Mouse (Mus musculus) CH12.LX (cell line): ENCODE results near the gene Stmnd1.

Source experiments
- CTCF ChIP-seq, 2 experiments: IDR thresholded peaks in 1 of 2; conservative IDR thresholded peaks in 1 of 2; 2 replicates each; pipeline ENCODE4 v1.5.1; 2011 to 2012; ENCODE audit warnings: low read depth in 2 of 2, low read length in 2 of 2, improper control_type of control experiment in 1 of 2, inconsistent platforms in 1 of 2, mild to moderate bottlenecking in 1 of 2, moderate library complexity in 1 of 2
- ELF1 ChIP-seq: IDR thresholded peaks from 2 replicates; pipeline ENCODE4 v1.6.1; 2014; ENCODE audit warnings: low read depth, mild to moderate bottlenecking, inconsistent platforms, low read length, improper control_type of control experiment
- ETS1 ChIP-seq: conservative IDR thresholded peaks from 2 replicates; pipeline ENCODE4 v1.6.1; 2012; ENCODE audit warnings: low read depth, mild to moderate bottlenecking, inconsistent platforms, low read length, improper control_type of control experiment, moderate library complexity
- JUND ChIP-seq: conservative IDR thresholded peaks from 2 replicates; pipeline ENCODE4 v1.6.1; 2011; ENCODE audit warnings: low read depth, low read length, improper control_type of control experiment
- MAX ChIP-seq: IDR thresholded peaks from 2 replicates; pipeline ENCODE4 v1.6.1; 2011; ENCODE audit warnings: low read length, improper control_type of control experiment
- MEF2A ChIP-seq: IDR thresholded peaks from 2 replicates; pipeline ENCODE4 v1.6.1; 2014; ENCODE audit warnings: low read depth, mild to moderate bottlenecking, inconsistent platforms, low read length, improper control_type of control experiment, borderline replicate concordance
- NELFE ChIP-seq: IDR thresholded peaks from 2 replicates; pipeline ENCODE4 v1.6.1; 2011; ENCODE audit warnings: low read depth, low read length, improper control_type of control experiment
- POLR2A ChIP-seq: IDR thresholded peaks from 2 replicates; pipeline ENCODE4 v1.6.1; 2011; ENCODE audit warnings: low read depth, mild to moderate bottlenecking, improper control_type of control experiment, low read length
- SMC3 ChIP-seq: IDR thresholded peaks from 2 replicates; pipeline ENCODE4 v1.6.1; 2011; ENCODE audit warnings: low read depth, low read length, improper control_type of control experiment
- UBTF ChIP-seq: IDR thresholded peaks from 2 replicates; pipeline ENCODE4 v1.6.1; 2012; ENCODE audit warnings: low read depth, mild to moderate bottlenecking, inconsistent platforms, low read length, improper control_type of control experiment, moderate library complexity
- ZNF384 ChIP-seq: IDR thresholded peaks from 2 replicates; pipeline ENCODE4 v1.6.1; 2012; ENCODE audit warnings: low read depth, low read length, improper control_type of control experiment, inconsistent platforms

- TF ChIP-seq NELFE: no peak
- no peak for TF ChIP-seq MAX
- TF ChIP-seq POLR2A: no peak
- TF ChIP-seq CTCF (conservative IDR thresholded peaks at IDR 0.05 in 1 of 2, IDR thresholded peaks at IDR 0.05 in 1 of 2; ENCODE audit: low read depth in 2 of 2, low read length in 2 of 2): no peak
- no peak for TF ChIP-seq ETS1
- no peak for TF ChIP-seq ELF1
- TF ChIP-seq ZNF384: no peak
- TF ChIP-seq UBTF: no peak
- no peak for TF ChIP-seq JUND
- TF ChIP-seq SMC3: no peak
- no peak for TF ChIP-seq MEF2A
Observed at GRCm38 (mm10) chr13:46290537-46290936, 17.0 kb downstream of the Stmnd1 start.
